Mouse (Mus musculus) E14TG2a.4 (cell line): ENCODE measurements at regions not wholly inside any gene's neighbourhood (a gene's known extent, or its start where the extent isn't known, plus 50 kb on each side); places are given as distances from the start of the nearest gene placed in this dataset.

Experiments used
- CTCF ChIP-seq: conservative IDR thresholded peaks from 2 replicates; pipeline ENCODE4 v1.5.1; 2014; ENCODE audit warnings: low read length
- POU5F1 ChIP-seq: IDR thresholded peaks from 2 replicates; pipeline ENCODE4 v1.6.1; 2014; ENCODE audit warnings: low read length, borderline replicate concordance

GRCm38 (mm10) chr16:70160539-70160938 is 153.2 kb upstream of the Gbe1 start:
- no peak for TF ChIP-seq CTCF
- TF ChIP-seq POU5F1: no peak
